Mouse (Mus musculus) G1E (cell line): Measurements from ENCODE around the gene Olfr1367.

Experiments
- CTCF ChIP-seq: IDR thresholded peaks from 2 replicates; pipeline ENCODE4 v1.5.1; 2012; ENCODE audit warnings: low read depth, low read length, inconsistent platforms, mixed read lengths
- GATA1 ChIP-seq: IDR thresholded peaks from 2 replicates; pipeline ENCODE4 v1.6.1; 2012; ENCODE audit warnings: borderline replicate concordance, low read length, inconsistent platforms, mixed read lengths
- GATA2 ChIP-seq: IDR thresholded peaks from 2 replicates; pipeline ENCODE4 v1.6.1; 2012; ENCODE audit warnings: low read depth, low read length, inconsistent platforms, borderline replicate concordance
- POLR2AphosphoS5 ChIP-seq: IDR thresholded peaks from 2 replicates; pipeline ENCODE4 v1.6.1; 2012; ENCODE audit warnings: low read depth, low read length, inconsistent platforms; ENCODE audit not compliant: insufficient replicate concordance

GRCm38 (mm10) chr13:21298557-21298956 is 48.2 kb upstream of the Olfr1367 start:
- no peak for TF ChIP-seq GATA1
- TF ChIP-seq GATA2 = no peak
- TF ChIP-seq CTCF = no peak
- no peak for TF ChIP-seq POLR2AphosphoS5
